Mouse (Mus musculus): ENCODE data around the gene Ttll5. TPM values are rescaled to one million over a fixed set of nuclear protein-coding genes. Genes with fewer than 3 reads are reported as not detected.
A peak's percentile ranks its signal among the peaks of the same experiment; 100 is the strongest.

The Ttll5 gene
- polyA plus RNA-seq, 1 experiment from 2014 or later, result 12.4 TPM

DNA sequence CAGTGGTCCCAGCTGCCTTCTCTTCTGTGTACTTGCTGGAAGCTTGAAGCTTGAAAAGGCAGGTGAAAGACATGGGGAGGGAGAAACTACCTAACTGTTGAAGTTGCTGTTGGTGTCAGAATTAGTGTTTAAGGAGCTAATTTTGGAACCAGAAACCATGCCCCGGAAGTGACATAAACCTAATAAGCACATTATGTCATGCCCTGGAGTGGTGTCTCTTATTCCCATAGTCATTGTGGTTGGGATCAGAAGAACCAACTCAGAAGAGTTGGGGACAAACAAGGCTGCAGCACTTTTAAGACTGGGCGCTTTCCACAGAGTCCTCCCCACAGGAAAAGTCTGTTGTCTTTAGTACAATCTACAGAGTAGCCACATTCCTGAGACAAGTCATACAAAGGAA, 134.0 kb downstream of the Ttll5 start:
- H3K9me3 ChIP-seq, result no peaks in the 10 kb centered on the region
- peaks cover 6% of the 10 kb centered on the region for H3K4me1 ChIP-seq
- 80% methylated on average over 2 of the region's 2 CpGs for WGBS
- no peaks in the 10 kb centered on the region for H3K36me3 ChIP-seq
- no peak overlapping the region for H3K27ac ChIP-seq
- H3K4me3 ChIP-seq (replicated peaks), result no peak overlapping the region
- H3K27me3 ChIP-seq (replicated peaks), result no peaks in the 10 kb centered on the region
- H3K4me2 ChIP-seq, result no peak overlapping the region
- ATAC-seq (ENCODE audit: insufficient read depth, low FRiP score, low read depth), result no peak
- no peak overlapping the region for H3K9ac ChIP-seq

DNA sequence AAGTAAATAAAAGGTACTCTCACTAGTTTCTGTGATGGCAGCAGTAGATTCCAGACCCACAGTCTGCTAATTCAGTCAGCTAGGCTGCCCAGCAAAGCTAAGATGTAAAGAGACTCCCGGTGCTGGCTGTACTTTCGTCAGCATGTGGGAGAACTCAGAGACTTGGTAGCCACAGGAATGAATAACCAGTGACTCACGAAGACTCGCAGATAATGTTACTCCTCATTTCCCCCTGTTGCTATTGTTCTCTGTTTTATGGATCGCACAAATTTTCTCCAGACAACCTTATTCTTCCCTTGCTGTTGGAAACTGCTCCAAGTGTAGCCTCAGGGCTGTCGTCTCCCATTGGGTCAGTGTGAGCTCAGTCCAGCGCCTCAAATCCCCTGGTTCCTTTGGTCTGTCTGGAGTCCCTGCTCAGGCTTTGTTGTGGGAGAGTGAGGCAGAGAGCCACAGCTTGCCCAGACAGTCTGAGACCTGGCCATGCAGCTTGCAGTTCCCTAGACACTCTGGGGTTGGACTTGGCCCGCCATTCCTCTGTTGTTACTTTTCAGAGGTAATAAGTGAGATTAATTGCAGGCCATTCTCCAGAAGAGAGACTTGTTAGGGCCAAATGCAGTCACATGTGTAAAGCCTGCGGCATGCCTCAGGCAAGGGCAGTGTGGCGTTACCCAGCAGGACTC, 135.5 kb downstream of the Ttll5 start:
- Histone ChIP-seq H3K27me3 (replicated peaks) (no peaks in the 10 kb centered on the region), H3K36me3 (no peaks in the 10 kb centered on the region), H3K4me2 (no peak overlapping the region), H3K9ac (no peak overlapping the region), H3K4me3 (replicated peaks) (no peak overlapping the region), H3K27ac (0 out of 2 replicates have a peak overlapping the region, but pooled peaks have one; percentile 26), H3K4me1 (peaks cover 8% of the 10 kb centered on the region), H3K9me3 (no peaks in the 10 kb centered on the region)
- ATAC-seq (ENCODE audit: insufficient read depth, low FRiP score, low read depth), result no peak
- 62% methylated on average over 10 of the region's 10 CpGs for WGBS

DNA sequence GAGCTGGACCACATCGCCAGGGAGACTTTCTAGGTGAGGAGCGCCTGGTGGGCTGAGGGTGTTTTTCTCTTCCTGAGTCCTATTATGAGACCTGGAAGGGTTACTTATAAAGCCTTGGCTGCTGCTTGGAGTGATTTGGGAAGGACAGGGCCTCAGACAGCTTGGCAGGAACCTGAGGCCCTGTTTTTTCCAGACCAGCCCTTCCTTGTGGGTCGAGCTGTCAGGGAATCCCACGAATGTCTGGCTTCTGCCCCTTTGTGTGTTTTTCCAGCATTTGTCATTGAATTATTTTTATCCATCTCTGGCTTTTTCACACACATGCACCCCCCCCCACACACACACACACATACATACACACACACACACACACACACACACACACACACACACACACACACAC, 136.2 kb downstream of the Ttll5 start:
- Histone ChIP-seq H3K9me3 (no peaks in the 10 kb centered on the region), H3K27me3 (replicated peaks) (no peaks in the 10 kb centered on the region), H3K9ac (no peak overlapping the region), H3K27ac (no peak overlapping the region), H3K4me1 (peaks cover 8% of the 10 kb centered on the region), H3K4me3 (replicated peaks) (no peak overlapping the region), H3K4me2 (no peak overlapping the region), H3K36me3 (no peaks in the 10 kb centered on the region)
- no peak for ATAC-seq (ENCODE audit: insufficient read depth, low FRiP score, low read depth)
- 75% methylated on average over 4 of the region's 4 CpGs for WGBS

DNA sequence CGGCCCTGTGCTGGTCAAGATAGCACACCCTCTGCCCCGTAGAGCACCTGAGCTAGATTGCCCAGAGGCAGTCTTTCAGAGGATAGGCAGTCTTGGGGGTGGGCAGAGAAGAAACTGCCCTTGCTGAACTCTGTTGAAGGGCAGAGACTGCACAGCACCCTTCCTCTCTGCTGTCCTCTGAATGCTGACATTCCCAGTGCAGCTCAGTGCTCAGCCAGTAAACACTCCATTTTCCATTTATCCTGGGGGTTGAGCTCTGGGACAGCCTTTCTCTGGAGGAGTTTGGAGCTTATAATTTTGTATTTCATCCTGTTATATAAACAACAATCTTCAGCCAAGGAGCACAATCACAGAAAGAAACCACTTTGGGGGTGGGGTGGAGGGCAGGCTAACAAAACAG, 138.7 kb downstream of the Ttll5 start:
- ATAC-seq (ENCODE audit: insufficient read depth, low FRiP score, low read depth), result no peak
- 52% methylated on average over 2 of the region's 2 CpGs for WGBS
- H3K27ac ChIP-seq, result 0 out of 2 replicates have a peak overlapping the region, but pooled peaks have one; percentile 55

DNA sequence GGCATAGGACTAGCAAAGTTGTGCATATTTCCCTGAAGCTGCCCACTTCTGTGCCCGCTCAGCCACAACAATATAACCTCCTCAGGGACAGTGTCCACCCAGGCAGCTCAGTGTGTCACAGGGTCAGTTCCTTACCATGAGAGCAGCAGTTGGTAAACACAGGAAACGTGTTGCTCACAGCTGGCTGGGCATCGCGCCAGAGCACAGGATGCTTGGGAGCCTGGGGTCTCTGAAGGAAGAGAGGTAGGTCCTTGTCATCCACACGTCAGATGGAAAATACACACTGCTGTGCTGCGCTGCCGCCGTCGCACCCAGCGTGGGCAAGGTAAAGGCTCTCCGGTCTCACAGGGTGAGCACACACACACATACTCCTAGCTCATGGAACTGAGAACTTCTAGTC, 139.2 kb downstream of the Ttll5 start:
- Histone ChIP-seq H3K27me3 (replicated peaks) (no peaks in the 10 kb centered on the region), H3K4me2 (no peak overlapping the region), H3K9me3 (no peaks in the 10 kb centered on the region), H3K4me3 (replicated peaks) (no peak overlapping the region), H3K4me1 (peaks cover 8% of the 10 kb centered on the region), H3K9ac (no peak overlapping the region), H3K36me3 (no peaks in the 10 kb centered on the region), H3K27ac (0 out of 2 replicates have a peak overlapping the region, but pooled peaks have one; percentile 55)
- peak; percentile 43; the same call in 1 of the 2 replicates for ATAC-seq (ENCODE audit: insufficient read depth, low FRiP score, low read depth)
- WGBS, result 52% methylated on average over 11 of the region's 11 CpGs

More for the DNA sequence above, 138.7 kb downstream of the Ttll5 start:
- Histone ChIP-seq H3K36me3 (no peaks in the 10 kb centered on the region), H3K4me2 (no peak overlapping the region), H3K9ac (no peak overlapping the region), H3K9me3 (no peaks in the 10 kb centered on the region), H3K4me3 (replicated peaks) (no peak overlapping the region), H3K4me1 (peaks cover 8% of the 10 kb centered on the region), H3K27me3 (replicated peaks) (no peaks in the 10 kb centered on the region)

DNA sequence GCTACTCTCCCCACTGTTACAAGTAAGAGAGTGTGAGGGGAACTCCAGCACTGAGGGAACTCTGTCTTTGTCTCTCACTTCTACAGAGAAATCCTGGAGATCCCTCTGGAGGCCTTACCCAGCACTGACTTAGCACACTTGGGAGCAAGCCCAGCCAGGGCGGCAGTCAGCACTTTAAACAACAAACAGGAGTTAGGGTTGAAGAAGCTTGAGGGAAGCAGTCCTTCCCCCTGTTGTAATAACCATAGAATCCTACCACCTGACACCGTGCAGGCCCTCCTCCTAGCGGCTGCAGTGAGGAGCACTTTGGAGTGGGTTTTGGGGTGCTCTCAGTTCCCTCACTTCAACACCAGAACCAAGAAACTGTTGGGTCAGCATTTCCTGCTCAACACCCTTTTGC, 140.0 kb downstream of the Ttll5 start:
- Histone ChIP-seq H3K27ac (no peak overlapping the region), H3K4me1 (peaks cover 9% of the 10 kb centered on the region), H3K36me3 (no peaks in the 10 kb centered on the region), H3K4me2 (no peak overlapping the region), H3K9me3 (no peaks in the 10 kb centered on the region), H3K4me3 (replicated peaks) (no peak overlapping the region), H3K27me3 (replicated peaks) (no peaks in the 10 kb centered on the region), H3K9ac (no peak overlapping the region)
- ATAC-seq (ENCODE audit: insufficient read depth, low FRiP score, low read depth), result no peak
- 71% methylated on average over 3 of the region's 3 CpGs for WGBS

DNA sequence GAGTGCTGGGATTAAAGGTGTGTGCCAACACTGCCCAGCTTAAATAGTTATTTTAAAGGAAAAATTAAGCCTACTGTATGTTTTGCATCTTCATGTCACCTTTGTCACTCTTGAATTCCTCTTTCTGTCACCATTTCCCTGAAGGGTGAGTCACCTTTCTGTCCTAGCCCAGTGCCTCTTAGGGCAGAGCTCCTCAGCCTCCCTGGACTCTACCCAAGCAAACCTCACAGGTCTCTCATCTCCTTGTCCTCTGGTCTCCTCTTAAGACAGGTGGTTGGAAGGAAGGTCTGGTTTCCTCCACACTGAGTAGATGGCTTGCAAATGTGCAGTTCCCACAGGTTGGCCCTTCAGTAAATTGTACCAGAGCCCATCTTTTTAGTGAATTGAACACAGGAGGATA, 143.4 kb downstream of the Ttll5 start:
- no peak overlapping the region for H3K4me2 ChIP-seq
- no peaks in the 10 kb centered on the region for H3K9me3 ChIP-seq
- no peak overlapping the region for H3K27ac ChIP-seq
- H3K4me1 ChIP-seq, result peaks cover 16% of the 10 kb centered on the region
- no peak overlapping the region for H3K9ac ChIP-seq
- no peak for ATAC-seq (ENCODE audit: insufficient read depth, low FRiP score, low read depth)
- H3K4me3 ChIP-seq (replicated peaks), result no peak overlapping the region
- H3K27me3 ChIP-seq (replicated peaks), result no peaks in the 10 kb centered on the region
- H3K36me3 ChIP-seq, result no peaks in the 10 kb centered on the region

DNA sequence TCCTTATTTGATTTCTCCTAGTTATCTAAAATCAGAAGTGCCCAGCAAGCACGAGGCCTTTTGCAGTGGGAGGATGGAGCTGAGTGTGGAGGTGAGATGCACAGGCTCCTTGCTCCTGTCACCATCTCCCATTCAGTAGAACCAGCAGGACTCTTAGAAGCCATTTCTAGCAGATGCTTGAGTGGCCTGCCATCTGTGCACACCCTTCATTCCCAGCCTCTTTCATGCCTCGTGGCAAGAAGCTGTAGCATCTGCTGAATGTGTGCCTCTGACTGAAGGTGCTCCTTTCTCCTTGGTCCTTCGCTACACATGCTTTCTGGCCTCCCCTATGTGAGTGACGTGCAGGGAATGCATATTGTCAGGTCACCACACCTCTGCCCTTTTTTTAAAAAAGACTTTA, 143.9 kb downstream of the Ttll5 start:
- H3K36me3 ChIP-seq, result no peaks in the 10 kb centered on the region
- no peak for ATAC-seq (ENCODE audit: insufficient read depth, low FRiP score, low read depth)
- H3K27me3 ChIP-seq (replicated peaks), result no peaks in the 10 kb centered on the region
- no peak overlapping the region for H3K27ac ChIP-seq
- WGBS, result 88% methylated on average over 4 of the region's 4 CpGs
- H3K4me1 ChIP-seq, result peaks cover 13% of the 10 kb centered on the region
- no peak overlapping the region for H3K9ac ChIP-seq
- no peak overlapping the region for H3K4me3 ChIP-seq (replicated peaks)
- H3K9me3 ChIP-seq, result no peaks in the 10 kb centered on the region
- no peak overlapping the region for H3K4me2 ChIP-seq

DNA sequence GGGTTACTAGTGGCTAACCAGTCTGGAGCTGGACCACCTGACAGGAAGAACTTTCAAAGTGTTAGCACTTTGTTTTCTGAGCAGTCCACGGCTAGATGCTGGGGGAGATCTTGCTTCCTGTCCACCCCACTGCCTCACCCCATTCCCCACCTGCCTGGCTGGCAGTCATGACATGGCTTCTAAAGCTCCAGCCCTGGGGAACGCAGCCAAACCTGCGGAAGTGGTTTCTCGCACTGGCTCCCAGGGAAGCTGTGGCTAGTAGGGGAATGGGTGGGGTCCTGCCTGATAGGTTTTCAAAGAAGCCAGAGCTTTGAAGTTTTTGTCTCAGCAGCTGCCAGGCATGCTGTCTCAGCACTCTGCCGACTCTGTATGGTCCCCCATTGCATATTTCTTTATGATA, 145.1 kb downstream of the Ttll5 start:
- Histone ChIP-seq H3K27me3 (replicated peaks) (no peaks in the 10 kb centered on the region), H3K4me1 (peaks cover 12% of the 10 kb centered on the region), H3K9me3 (no peaks in the 10 kb centered on the region), H3K27ac (no peak overlapping the region), H3K4me3 (replicated peaks) (no peak overlapping the region), H3K4me2 (no peak overlapping the region), H3K36me3 (no peaks in the 10 kb centered on the region), H3K9ac (no peak overlapping the region)
- WGBS, result 41% methylated on average over 5 of the region's 5 CpGs
- peak; percentile 22; the same call in 1 of the 2 replicates for ATAC-seq (ENCODE audit: insufficient read depth, low FRiP score, low read depth)

DNA sequence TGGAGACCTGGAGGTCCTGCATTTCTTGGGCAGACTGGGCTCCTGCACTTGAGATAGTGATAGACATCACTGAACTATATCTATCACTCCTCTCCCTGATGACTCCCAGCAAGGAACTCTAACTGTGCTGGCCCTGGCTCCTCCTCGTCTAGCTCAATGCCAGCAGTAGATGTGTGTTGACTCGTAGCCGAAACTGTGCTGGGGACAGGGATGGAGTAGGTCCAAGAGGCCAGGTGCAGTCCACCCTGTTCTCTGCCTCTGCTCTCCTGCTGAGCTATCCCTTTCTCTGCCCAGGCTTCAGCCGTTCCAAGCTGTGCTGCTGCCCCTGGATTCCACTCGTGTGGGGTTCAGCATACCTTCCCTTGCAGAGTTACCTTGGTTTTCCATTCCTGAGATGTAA, 145.7 kb downstream of the Ttll5 start:
- Histone ChIP-seq H3K9me3 (no peaks in the 10 kb centered on the region), H3K27ac (no peak overlapping the region), H3K9ac (no peak overlapping the region), H3K4me3 (replicated peaks) (no peak overlapping the region), H3K36me3 (no peaks in the 10 kb centered on the region), H3K27me3 (replicated peaks) (no peaks in the 10 kb centered on the region), H3K4me1 (peaks cover 12% of the 10 kb centered on the region), H3K4me2 (no peak overlapping the region)
- 67% methylated on average over 5 of the region's 5 CpGs for WGBS
- no peak for ATAC-seq (ENCODE audit: insufficient read depth, low FRiP score, low read depth)

DNA sequence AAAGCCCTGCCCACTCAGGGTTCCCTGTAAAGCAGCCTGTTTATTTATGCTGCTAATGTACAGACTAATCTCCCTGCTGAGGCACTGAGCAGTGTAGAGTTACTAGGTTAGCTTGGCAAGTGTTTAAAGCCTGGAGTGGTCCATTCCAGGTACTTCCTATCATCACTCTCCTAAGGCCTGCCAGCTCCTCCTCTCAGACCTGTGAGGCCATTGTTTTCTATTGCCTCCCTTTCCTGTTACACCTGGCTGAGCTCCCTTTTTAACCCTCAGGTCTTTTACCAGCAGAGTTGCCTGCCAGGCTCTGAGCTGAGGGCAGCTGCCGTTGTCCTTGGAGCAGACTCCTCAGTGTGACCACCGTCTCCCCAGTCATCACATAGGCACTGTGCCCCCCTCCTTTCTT, 146.3 kb downstream of the Ttll5 start:
- Histone ChIP-seq H3K4me3 (replicated peaks) (no peak overlapping the region), H3K27ac (no peak overlapping the region), H3K9ac (no peak overlapping the region), H3K27me3 (replicated peaks) (no peaks in the 10 kb centered on the region), H3K4me1 (peaks cover 12% of the 10 kb centered on the region), H3K36me3 (no peaks in the 10 kb centered on the region), H3K4me2 (no peak overlapping the region), H3K9me3 (no peaks in the 10 kb centered on the region)
- ATAC-seq (ENCODE audit: insufficient read depth, low FRiP score, low read depth), result no peak
- WGBS, result 62% methylated on average over 2 of the region's 2 CpGs

DNA sequence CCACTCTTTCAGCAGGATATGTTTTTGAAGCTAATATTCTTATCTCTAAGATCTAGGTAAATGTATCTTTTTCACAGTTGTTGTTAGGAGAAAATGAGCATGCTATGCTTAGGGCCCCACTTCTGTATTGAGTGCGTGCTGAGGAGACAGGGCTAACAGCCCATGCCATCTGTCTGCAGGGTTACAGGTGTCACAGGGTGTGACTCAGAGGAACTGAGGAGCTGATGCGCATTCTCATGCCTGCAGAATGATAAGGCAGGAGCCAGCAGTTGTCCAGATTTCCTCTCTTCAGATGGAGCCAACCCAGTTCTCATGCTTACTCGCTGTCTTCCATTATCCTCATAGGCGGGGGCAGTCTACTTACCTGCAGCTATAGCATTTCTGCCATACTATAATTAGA, 147.2 kb downstream of the Ttll5 start:
- no peak overlapping the region for H3K9ac ChIP-seq
- H3K4me1 ChIP-seq, result peaks cover 12% of the 10 kb centered on the region
- H3K4me3 ChIP-seq (replicated peaks), result no peak overlapping the region
- 86% methylated on average over 4 of the region's 4 CpGs for WGBS
- H3K4me2 ChIP-seq, result no peak overlapping the region
- no peak overlapping the region for H3K27ac ChIP-seq
- H3K36me3 ChIP-seq, result no peaks in the 10 kb centered on the region
- H3K27me3 ChIP-seq (replicated peaks), result no peaks in the 10 kb centered on the region
- no peaks in the 10 kb centered on the region for H3K9me3 ChIP-seq
- no peak for ATAC-seq (ENCODE audit: insufficient read depth, low FRiP score, low read depth)

DNA sequence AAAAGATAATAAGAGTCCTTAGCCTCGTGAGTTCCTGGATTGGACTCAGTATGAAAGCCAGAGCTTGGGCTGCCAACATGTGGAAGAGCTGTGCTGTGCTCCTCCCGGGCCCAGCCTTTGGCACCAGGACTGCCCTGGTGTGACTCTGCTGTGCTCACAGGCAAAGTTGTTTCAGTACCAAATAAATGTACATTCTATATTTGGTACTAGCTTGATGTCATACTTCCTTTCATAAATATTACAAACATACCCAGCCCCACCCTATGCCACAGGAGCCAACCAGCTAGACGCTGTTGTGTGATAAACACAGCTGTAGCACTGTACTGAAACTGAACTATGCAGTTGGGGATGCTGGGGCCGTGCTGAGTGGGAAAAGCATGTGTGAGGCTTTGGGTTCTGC, 149.1 kb downstream of the Ttll5 start:
- no peak overlapping the region for H3K4me3 ChIP-seq (replicated peaks)
- peak overlapping the region; percentile 55 for H3K27ac ChIP-seq
- H3K36me3 ChIP-seq, result no peaks in the 10 kb centered on the region
- H3K4me1 ChIP-seq, result peaks cover 12% of the 10 kb centered on the region
- no peaks in the 10 kb centered on the region for H3K27me3 ChIP-seq (replicated peaks)
- WGBS, result 34% methylated on average over 4 of the region's 4 CpGs
- no peak overlapping the region for H3K4me2 ChIP-seq
- no peaks in the 10 kb centered on the region for H3K9me3 ChIP-seq
- H3K9ac ChIP-seq, result no peak overlapping the region
- peak; percentile 57; the same call in 1 of the 2 replicates for ATAC-seq (ENCODE audit: insufficient read depth, low FRiP score, low read depth)
